Mouse (Mus musculus): Measurements from ENCODE around the gene Ptpn13. TPM values are rescaled to one million over a fixed set of nuclear protein-coding genes. Genes with fewer than 3 reads are reported as not detected.

Ptpn13 gene
- total RNA-seq, 2 experiments from 2014 or later: 9.6 to 10.5 TPM

DNA sequence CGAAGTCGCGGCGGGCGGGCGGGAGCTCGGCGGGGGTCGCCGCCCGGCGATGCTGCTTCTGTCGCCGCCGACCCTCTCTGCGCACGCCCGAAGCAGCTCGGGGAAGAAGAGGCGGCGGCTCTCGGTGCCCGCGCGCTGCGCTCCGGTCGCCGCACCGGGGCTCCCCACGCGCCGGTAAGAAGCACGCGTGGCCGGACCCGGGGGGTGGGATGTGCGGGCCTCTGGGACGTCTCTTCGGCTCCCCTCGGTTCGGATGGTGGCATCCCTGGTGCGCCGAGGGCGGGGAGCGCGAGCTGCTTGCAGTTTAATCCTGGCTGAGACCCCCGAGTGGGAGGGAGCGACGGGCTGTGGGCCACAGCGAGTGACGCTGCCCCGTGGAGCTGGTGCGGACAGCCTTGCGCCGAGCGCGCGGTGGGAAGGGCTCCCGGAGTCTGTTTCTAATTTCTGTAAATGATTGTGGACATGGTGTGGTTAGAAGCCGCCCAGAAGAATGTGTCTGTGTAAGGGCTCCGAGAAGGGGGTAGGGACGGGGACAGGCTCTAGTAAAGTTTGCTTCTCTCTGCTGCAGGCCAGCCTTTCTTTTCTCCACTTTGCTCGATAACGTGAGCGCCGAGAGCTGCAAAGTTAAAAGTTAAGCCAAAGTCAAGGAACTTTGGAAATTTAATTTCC lies 505 bp downstream of the Ptpn13 start:
- H3K27ac ChIP-seq: peak overlapping the region; percentile 54
- intact Hi-C loops (cut with DNase I): no loop called here
- H3K4me3 ChIP-seq: peak overlapping the region; percentile 77
- TF ChIP-seq CTCF (IDR thresholded peaks at IDR 0.05): no peak
- DNase-seq (ENCODE audit: extremely low spot score in 1 of 2, low spot score in 2 of 2): peak; percentile 19 to 28

GRCm38 (mm10) chr5:103426250-103426649 lies 1.3 kb downstream of the Ptpn13 start:
- Histone ChIP-seq H3K4me3 (peak overlapping the region; percentile 77; the same call in 1 of the 2 replicates), H3K27ac (no peak overlapping the region)
- no peak for TF ChIP-seq CTCF (IDR thresholded peaks at IDR 0.05)
- intact Hi-C loops (cut with DNase I): no loop called here
- DNase-seq (ENCODE audit: extremely low spot score in 1 of 2, low spot score in 2 of 2): no peak

DNA sequence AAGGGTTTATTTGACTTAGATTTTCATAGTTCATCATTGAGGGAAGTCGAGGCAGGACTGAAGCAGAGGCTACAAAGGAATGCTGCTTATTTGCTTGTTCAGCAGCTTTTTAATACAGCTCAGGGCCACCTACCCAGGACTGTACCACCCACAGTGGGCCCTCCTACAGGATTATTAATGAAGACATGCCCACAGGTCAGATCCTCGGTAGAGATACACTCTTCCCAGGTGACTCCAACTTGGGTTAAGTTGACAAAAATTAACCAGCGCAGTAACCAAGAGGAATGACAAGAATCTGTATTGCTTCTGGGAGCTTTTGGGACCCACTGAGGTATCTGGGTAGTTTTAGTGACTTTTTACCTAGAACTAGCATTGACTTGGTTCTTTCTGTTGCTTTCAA lies 6.0 kb downstream of the Ptpn13 start:
- intact Hi-C loops (cut with DNase I): no loop called here
- no peak for TF ChIP-seq CTCF (IDR thresholded peaks at IDR 0.05)
- no peak for DNase-seq (ENCODE audit: extremely low spot score in 1 of 2, low spot score in 2 of 2)

GRCm38 (mm10) chr5:103431479-103431878 lies 6.5 kb downstream of the Ptpn13 start:
- H3K4me3 ChIP-seq: no peak overlapping the region
- no peak for DNase-seq (ENCODE audit: extremely low spot score in 1 of 2, low spot score in 2 of 2)
- H3K27ac ChIP-seq: no peak overlapping the region
- TF ChIP-seq CTCF (IDR thresholded peaks at IDR 0.05): peak; percentile 9
- intact Hi-C loops (cut with DNase I): no loop called here

More for the DNA sequence above, 6.0 kb downstream of the Ptpn13 start:
- H3K4me3 ChIP-seq: no peak overlapping the region
- H3K27ac ChIP-seq: no peak overlapping the region

- H3K27ac ChIP-seq: no peak overlapping the region
- no peak overlapping the region for H3K4me3 ChIP-seq
- no peak for TF ChIP-seq CTCF (IDR thresholded peaks at IDR 0.05)
- no peak for DNase-seq (ENCODE audit: extremely low spot score in 1 of 2, low spot score in 2 of 2)
- intact Hi-C loops (cut with DNase I): no loop called here
Observed at GRCm38 (mm10) chr5:103436039-103436944, 11.3 kb downstream of the Ptpn13 start.

GRCm38 (mm10) chr5:103437714-103438113 lies 12.7 kb downstream of the Ptpn13 start:
- intact Hi-C loops (cut with DNase I): no loop called here
- Histone ChIP-seq H3K27ac (no peak overlapping the region), H3K4me3 (no peak overlapping the region)
- no peak for TF ChIP-seq CTCF (IDR thresholded peaks at IDR 0.05)
- no peak for DNase-seq (ENCODE audit: extremely low spot score in 1 of 2, low spot score in 2 of 2)

GRCm38 (mm10) chr5:103439171-103439570 lies 14.2 kb downstream of the Ptpn13 start:
- Histone ChIP-seq H3K27ac (no peak overlapping the region), H3K4me3 (no peak overlapping the region)
- no peak for TF ChIP-seq CTCF (IDR thresholded peaks at IDR 0.05)
- intact Hi-C loops (cut with DNase I): no loop called here
- no peak for DNase-seq (ENCODE audit: extremely low spot score in 1 of 2, low spot score in 2 of 2)

GRCm38 (mm10) chr5:103440418-103441276 lies 15.7 kb downstream of the Ptpn13 start:
- Histone ChIP-seq H3K27ac (no peak overlapping the region), H3K4me3 (no peak overlapping the region)
- intact Hi-C loops (cut with DNase I): no loop called here
- no peak for TF ChIP-seq CTCF (IDR thresholded peaks at IDR 0.05)
- no peak for DNase-seq (ENCODE audit: extremely low spot score in 1 of 2, low spot score in 2 of 2)

DNA sequence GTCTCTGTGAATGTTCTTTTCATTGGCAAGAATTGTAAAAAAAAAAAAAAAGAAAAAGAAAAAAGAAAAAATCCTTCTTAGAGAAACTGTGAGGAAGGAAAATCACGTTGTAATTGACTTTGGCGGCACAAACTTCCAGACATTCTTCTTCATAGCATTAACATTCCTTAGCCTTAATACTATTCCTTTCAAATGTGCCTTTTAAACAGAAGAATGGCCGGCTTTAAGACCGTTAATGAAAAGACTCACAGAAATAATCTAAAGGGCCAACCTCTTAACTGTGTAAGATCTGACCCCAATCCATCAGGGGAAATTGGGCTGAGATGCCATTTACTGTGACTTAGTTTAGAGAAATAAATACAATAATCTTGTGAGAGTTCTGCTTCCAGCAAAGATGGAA lies 16.7 kb downstream of the Ptpn13 start:
- no peak overlapping the region for H3K27ac ChIP-seq
- no peak for DNase-seq (ENCODE audit: extremely low spot score in 1 of 2, low spot score in 2 of 2)
- intact Hi-C loops (cut with DNase I): no loop called here
- H3K4me3 ChIP-seq: no peak overlapping the region
- TF ChIP-seq CTCF (IDR thresholded peaks at IDR 0.05): no peak

GRCm38 (mm10) chr5:103442269-103442688 lies 17.3 kb downstream of the Ptpn13 start:
- intact Hi-C loops (cut with DNase I): no loop called here
- DNase-seq (ENCODE audit: extremely low spot score in 1 of 2, low spot score in 2 of 2): no peak
- Histone ChIP-seq H3K4me3 (no peak overlapping the region), H3K27ac (no peak overlapping the region)
- TF ChIP-seq CTCF (IDR thresholded peaks at IDR 0.05): no peak

DNA sequence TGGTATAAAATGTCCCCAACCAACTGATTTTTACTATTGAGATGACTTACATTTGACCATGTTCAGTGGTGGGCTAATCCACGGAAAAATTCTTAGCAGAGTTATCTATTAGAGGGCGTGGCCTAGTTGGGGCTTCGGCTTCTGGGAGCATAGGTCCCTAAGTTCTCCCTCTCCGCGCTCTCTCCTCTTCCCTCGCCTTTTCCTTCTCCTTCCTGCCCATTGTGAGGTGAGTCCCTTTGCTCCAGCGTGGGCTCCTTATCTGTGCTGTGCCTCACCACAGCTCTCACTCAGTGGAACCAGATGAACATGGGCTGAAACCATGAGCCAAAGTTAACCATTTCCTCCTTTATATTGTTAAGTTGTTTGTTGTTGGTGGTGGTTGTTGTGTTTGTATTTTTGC lies 17.9 kb downstream of the Ptpn13 start:
- DNase-seq (ENCODE audit: extremely low spot score in 1 of 2, low spot score in 2 of 2): no peak
- no peak for TF ChIP-seq CTCF (IDR thresholded peaks at IDR 0.05)
- intact Hi-C loops (cut with DNase I): no loop called here
- Histone ChIP-seq H3K4me3 (no peak overlapping the region), H3K27ac (no peak overlapping the region)

Measured in left cerebral cortex, adult 2 months (tissue).